Mouse (Mus musculus): Measurements from ENCODE around the gene Hepacam.

GRCm38 (mm10) chr9:37435616-37436015 lies 68.5 kb downstream of the Hepacam start:
- no peak for TF ChIP-seq POLR2A (IDR thresholded peaks at IDR 0.05; ENCODE audit: extremely low read depth, insufficient read depth, low read length)
- no peak for TF ChIP-seq CTCF (IDR thresholded peaks at IDR 0.05; ENCODE audit: extremely low read depth, insufficient read depth, low read length)
